Mouse (Mus musculus) brain, embryonic 14.5 days (tissue): ENCODE data around the gene Psmd2.

Source experiments
- CTCF ChIP-seq: fragments of 200-500 bp; IDR thresholded peaks from 2 replicates; pipeline ENCODE4 v1.5.1; 2012; ENCODE audit warnings: inconsistent platforms, mild to moderate bottlenecking, moderate library complexity, borderline replicate concordance; ENCODE audit not compliant: insufficient read depth, insufficient read length; ENCODE audit errors: extremely low read depth
- POLR2A ChIP-seq: fragments of 200-500 bp; IDR thresholded peaks from 2 replicates; pipeline ENCODE4 v1.6.1; 2012; ENCODE audit warnings: mild to moderate bottlenecking, inconsistent platforms, borderline replicate concordance; ENCODE audit not compliant: poor library complexity, insufficient read depth, insufficient read length, severe bottlenecking; ENCODE audit errors: extremely low read depth

GRCm38 (mm10) chr16:20691617-20692016 lies 40.2 kb downstream of the Psmd2 start:
- no peak for TF ChIP-seq CTCF
- no peak for TF ChIP-seq POLR2A
